Mouse (Mus musculus) CD4-positive, CD25-positive, alpha-beta regulatory T cell, adult 4 months (primary cell): ENCODE data around the gene Swt1. TPM values are rescaled to one million over a fixed set of nuclear protein-coding genes. Genes with fewer than 3 reads are reported as not detected.
"Not testable (repeated sequence)": the region's sequence is repeated elsewhere in the genome, so short reads cannot be mapped to it uniquely, and the experiment has no call there.

ENCODE experiments used
- ATAC-seq: one replicate; pipeline ENCODE4 v1.8.0; 2017
- polyA plus RNA-seq, 2 experiments: library from polyadenylated mRNA; unstranded; fragments of 100-300 nt; shearing (Covaris generic); gene quantifications; one replicate each; pipeline ENCODE4 v1.2.1; 2017

Swt1 gene
- polyA plus RNA-seq, 2 experiments from 2014 or later = 41.5 to 57.0 TPM

- no peak for ATAC-seq
Measured at GRCm38 (mm10) chr1:151366944-151367605, 61.2 kb downstream of the Swt1 start.

GRCm38 (mm10) chr1:151359374-151359773, 68.9 kb downstream of the Swt1 start:
- ATAC-seq = no peak

- ATAC-seq = no peak
Measured at GRCm38 (mm10) chr1:151355994-151356393, 72.3 kb downstream of the Swt1 start.

- peak; percentile 84 for ATAC-seq
Measured at GRCm38 (mm10) chr1:151352911-151353310, 75.3 kb downstream of the Swt1 start.

GRCm38 (mm10) chr1:151348293-151348692, 80.0 kb downstream of the Swt1 start:
- not testable (repeated sequence) for ATAC-seq

GRCm38 (mm10) chr1:151346681-151347127, 81.6 kb downstream of the Swt1 start:
- no peak for ATAC-seq

- ATAC-seq = no peak
Measured at GRCm38 (mm10) chr1:151345863-151346195, 82.4 kb downstream of the Swt1 start.

- ATAC-seq = peak; percentile 63
Measured at GRCm38 (mm10) chr1:151345109-151345862, 83.0 kb downstream of the Swt1 start.

- ATAC-seq = peak; percentile 81
Measured at GRCm38 (mm10) chr1:151344283-151345108, 83.8 kb downstream of the Swt1 start, which contains the start of gene Ivns1abp. Ivns1abp (plus strand) TSS chr1:151344477.

- ATAC-seq = peak; percentile 47
Measured at GRCm38 (mm10) chr1:151343571-151344282, 84.5 kb downstream of the Swt1 start.

- no peak for ATAC-seq
Measured at GRCm38 (mm10) chr1:151342968-151343367, 85.3 kb downstream of the Swt1 start.

- no peak for ATAC-seq
Measured at GRCm38 (mm10) chr1:151342311-151342710, 85.9 kb downstream of the Swt1 start.

- ATAC-seq = no peak
Measured at GRCm38 (mm10) chr1:151341321-151342044, 86.8 kb downstream of the Swt1 start.

GRCm38 (mm10) chr1:151338941-151339340, 89.3 kb downstream of the Swt1 start:
- no peak for ATAC-seq

- ATAC-seq = no peak
Measured at GRCm38 (mm10) chr1:151338234-151338633, 90.0 kb downstream of the Swt1 start.

- no peak for ATAC-seq
Measured at GRCm38 (mm10) chr1:151332819-151333218, 95.4 kb downstream of the Swt1 start.

- no peak for ATAC-seq
Measured at GRCm38 (mm10) chr1:151329601-151330000, 98.7 kb downstream of the Swt1 start.

GRCm38 (mm10) chr1:151328341-151329097, 99.7 kb downstream of the Swt1 start:
- no peak for ATAC-seq

GRCm38 (mm10) chr1:151325328-151325727, 102.9 kb downstream of the Swt1 start:
- ATAC-seq = no peak

GRCm38 (mm10) chr1:151320408-151320807, 107.8 kb downstream of the Swt1 start:
- no peak for ATAC-seq

- ATAC-seq = no peak
Measured at GRCm38 (mm10) chr1:151319267-151319666, 109.0 kb downstream of the Swt1 start.
